Mouse (Mus musculus): ENCODE results near the gene Zmynd8. TPM values are rescaled to one million over a fixed set of nuclear protein-coding genes. Genes with fewer than 3 reads are reported as not detected.
A peak's percentile ranks its signal among the peaks of the same experiment; 100 is the strongest.

The Zmynd8 gene
- polyA plus RNA-seq, 1 experiment: 17.9 TPM

DNA sequence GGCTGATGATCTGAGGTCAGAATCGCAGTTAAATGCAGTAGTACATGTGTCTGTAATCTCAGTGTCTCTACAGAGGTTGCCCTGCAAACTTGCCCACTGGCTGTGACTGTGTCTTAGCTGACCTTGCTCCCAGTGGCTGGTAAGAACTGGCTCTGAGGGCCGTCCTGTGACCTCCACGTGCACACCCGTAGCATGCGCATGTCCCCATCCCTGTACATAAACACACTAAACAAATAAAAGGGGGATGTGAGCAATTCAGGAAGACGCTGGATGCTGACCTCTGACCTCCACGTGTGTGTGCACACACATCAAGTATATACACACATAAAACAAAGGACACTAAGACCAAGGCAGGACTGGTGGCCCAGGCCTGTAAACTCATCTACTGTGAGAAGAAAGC lies 14.3 kb upstream of the Zmynd8 start:
- Histone ChIP-seq H3K4me3 (ENCODE audit: insufficient read depth, low read depth, low read length) (no peak overlapping the region), H3K27ac (replicated peaks; ENCODE audit: low read depth, low read length) (no peak overlapping the region), H3K4me1 (ENCODE audit: control insufficient read depth, insufficient read depth, insufficient read length, low read length) (no peaks in the 10 kb centered on the region; the same call in 1 of the 2 replicates)

DNA sequence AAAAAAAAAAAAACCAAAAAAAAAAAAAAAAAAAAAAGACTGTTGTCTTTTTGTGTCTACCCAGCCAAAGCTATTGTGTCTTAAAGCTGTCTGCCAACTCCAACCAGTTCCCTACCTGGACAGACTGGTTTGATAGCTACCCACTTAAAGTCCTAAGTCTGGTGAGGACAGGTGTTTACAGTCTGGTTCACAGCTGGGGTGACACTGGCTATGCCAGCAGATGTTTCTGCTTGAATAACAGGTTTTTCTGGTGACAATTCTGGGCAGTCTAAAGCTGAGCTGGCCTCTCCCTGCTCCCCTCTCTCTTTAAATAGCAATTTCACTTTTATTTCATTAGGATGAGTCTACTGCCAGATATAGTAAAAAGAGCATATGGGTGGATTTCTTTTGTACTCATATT lies 10.9 kb upstream of the Zmynd8 start:
- no peaks in the 10 kb centered on the region; the same call in 1 of the 2 replicates for H3K4me1 ChIP-seq (ENCODE audit: control insufficient read depth, insufficient read depth, insufficient read length, low read length)
- H3K27ac ChIP-seq (replicated peaks; ENCODE audit: low read depth, low read length): no peak overlapping the region
- no peak overlapping the region for H3K4me3 ChIP-seq (ENCODE audit: insufficient read depth, low read depth, low read length)

DNA sequence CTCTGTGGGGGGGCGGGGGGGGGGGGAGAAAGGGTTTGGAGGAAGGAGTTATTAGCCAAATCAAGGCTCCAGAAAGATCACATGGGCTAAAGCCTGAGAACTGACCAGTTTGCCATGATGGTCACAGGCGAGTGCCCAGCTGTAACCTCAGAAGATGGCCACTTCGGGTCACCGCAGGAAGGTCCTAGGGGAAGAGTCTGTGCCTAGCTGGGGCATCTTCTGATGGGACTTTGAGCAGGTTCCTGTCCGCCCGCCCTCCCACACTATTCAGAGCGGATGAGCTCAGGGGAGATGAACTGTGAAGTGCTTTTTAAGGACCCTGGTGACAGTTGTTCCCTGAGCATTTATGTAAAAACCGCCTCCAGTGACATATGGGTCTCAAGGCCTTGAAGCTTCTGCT lies 8.4 kb upstream of the Zmynd8 start:
- Histone ChIP-seq H3K4me1 (ENCODE audit: control insufficient read depth, insufficient read depth, insufficient read length, low read length) (no peaks in the 10 kb centered on the region; the same call in 1 of the 2 replicates), H3K4me3 (ENCODE audit: insufficient read depth, low read depth, low read length) (no peak overlapping the region), H3K27ac (replicated peaks; ENCODE audit: low read depth, low read length) (no peak overlapping the region)

DNA sequence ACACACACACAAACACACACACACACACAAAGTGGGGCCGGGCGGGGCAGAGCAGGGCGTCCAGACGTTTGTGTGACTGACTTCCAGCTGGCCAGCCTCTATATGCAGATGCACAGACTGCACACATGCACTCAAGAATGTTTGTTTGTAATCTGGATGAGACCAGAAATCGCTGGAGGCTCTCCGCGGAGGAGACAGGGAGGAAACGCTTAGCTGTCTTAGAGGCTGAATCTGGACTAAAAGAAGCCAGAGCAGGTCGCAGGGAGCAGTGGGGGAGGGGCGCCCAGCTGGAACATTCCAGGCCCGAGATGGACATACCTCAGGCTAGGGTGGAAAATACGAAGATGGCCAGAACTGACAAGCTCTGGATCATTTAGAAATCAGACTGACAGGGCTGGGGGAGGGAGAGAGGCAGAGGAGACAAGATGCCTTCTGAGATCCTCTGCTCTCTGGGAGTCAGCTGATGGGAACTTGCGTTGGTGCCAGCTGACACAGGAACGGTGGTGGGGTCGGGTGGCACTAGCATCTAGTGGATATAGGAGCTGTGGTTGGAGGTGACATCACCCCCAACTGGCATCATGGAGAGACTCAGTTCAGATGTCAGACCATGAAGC lies 7.6 kb upstream of the Zmynd8 start:
- Histone ChIP-seq H3K4me1 (ENCODE audit: control insufficient read depth, insufficient read depth, insufficient read length, low read length) (no peaks in the 10 kb centered on the region; the same call in 1 of the 2 replicates), H3K27ac (replicated peaks; ENCODE audit: low read depth, low read length) (no peak overlapping the region), H3K4me3 (ENCODE audit: insufficient read depth, low read depth, low read length) (no peak overlapping the region)

DNA sequence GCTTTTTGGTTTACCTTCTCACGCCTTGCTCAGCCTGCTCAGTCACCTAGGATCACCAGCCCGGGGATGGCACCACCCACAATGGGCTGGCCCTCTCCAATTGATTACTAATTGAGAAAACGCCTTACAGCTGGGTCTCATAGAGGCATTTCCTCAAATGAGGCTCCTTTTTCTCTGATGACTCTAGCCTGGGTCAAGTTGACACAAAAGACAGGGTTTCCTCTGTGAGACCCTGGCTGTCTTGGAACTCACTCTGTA lies 2.2 kb upstream of the Zmynd8 start:
- Histone ChIP-seq H3K4me1 (ENCODE audit: control insufficient read depth, insufficient read depth, insufficient read length, low read length) (peaks cover 2% of the 10 kb centered on the region; the same call in 1 of the 2 replicates), H3K27ac (replicated peaks; ENCODE audit: low read depth, low read length) (no peak overlapping the region), H3K4me3 (ENCODE audit: insufficient read depth, low read depth, low read length) (no peak overlapping the region)

DNA sequence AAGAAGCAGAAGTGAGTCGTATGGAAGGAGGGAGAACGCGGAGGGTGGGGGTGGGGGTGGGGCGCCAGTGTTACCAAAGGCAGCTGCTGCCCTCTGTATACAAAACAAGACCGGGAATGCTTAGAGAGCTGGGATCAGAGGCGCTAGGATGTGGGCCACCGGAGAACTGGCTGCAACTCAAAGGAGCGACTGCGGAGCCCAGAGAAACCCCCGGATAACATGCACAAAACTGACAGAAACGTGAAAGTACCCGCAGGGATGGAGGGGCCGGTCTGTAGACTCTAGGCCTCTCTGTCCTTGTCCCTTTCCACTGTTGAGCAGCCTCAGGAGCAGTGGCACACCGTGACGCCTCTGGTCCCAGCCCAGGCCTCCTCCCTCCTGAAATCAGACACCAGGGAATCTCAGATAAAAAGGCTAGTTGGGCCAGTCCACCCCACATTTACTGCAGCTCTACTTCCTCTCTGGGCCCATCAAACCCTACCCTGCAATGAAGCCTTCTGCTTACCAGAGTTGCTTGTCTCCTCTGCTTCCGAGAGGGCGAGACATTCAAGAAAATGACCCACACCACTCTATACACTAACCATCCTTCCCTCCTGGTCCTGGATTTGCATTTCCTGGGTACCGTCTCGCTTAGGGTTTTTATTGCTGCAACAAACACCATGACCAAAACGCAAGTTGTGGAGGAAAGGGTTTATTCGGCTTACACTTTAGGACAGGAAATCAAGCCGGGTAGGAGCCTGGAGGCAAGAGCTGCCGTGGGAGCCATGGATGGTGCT lies 1.7 kb upstream of the Zmynd8 start:
- Histone ChIP-seq H3K27ac (replicated peaks; ENCODE audit: low read depth, low read length) (peak overlapping the region; percentile 31; the same call in 1 of the 2 replicates), H3K4me3 (ENCODE audit: insufficient read depth, low read depth, low read length) (no peak overlapping the region), H3K4me1 (ENCODE audit: control insufficient read depth, insufficient read depth, insufficient read length, low read length) (peaks cover 2% of the 10 kb centered on the region; the same call in 1 of the 2 replicates)

DNA sequence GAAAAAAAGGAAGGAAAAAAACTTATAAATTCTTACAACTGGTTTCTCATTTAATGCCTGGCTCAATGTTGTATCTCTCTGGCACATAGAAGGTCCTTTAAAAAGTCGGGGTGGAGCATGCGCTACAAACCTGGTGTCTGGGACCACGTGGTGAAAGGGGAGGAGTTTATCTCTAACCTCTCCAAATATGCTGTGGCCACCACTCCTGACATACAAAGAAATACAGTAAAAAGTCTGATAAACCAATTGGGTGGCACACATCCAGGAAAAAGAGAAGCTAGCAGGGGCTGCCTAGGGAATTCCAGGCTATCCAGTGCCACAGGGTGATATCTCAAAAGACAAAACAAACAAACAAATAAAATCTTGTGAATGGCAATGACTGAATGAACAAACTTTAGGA lies 1.1 kb upstream of the Zmynd8 start:
- 0 out of 2 replicates have a peak overlapping the region, but pooled peaks have one; percentile 30 for H3K27ac ChIP-seq (replicated peaks; ENCODE audit: low read depth, low read length)
- H3K4me1 ChIP-seq (ENCODE audit: control insufficient read depth, insufficient read depth, insufficient read length, low read length): peaks cover 2% of the 10 kb centered on the region; the same call in 1 of the 2 replicates
- H3K4me3 ChIP-seq (ENCODE audit: insufficient read depth, low read depth, low read length): no peak overlapping the region

DNA sequence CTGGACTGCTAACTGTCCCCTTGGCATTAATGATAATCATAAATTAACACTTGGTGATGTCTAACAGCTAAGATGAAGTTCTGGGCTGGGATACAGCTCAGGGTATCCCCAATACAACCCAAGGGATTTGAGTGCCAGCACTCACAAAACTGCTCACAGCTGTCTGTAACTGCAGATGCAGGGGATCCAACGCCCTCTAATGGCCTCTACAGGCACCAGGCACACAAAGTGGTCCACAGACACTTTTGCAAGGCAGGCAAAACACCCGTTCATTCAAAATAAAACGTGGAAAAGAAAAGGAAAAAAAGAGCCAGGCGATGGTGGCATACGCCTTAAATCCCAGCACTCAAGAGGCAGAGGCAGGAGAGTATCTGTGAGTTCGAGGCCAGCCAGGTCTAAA lies 658 bp upstream of the Zmynd8 start:
- Histone ChIP-seq H3K4me1 (ENCODE audit: control insufficient read depth, insufficient read depth, insufficient read length, low read length) (peaks cover 2% of the 10 kb centered on the region; the same call in 1 of the 2 replicates), H3K27ac (replicated peaks; ENCODE audit: low read depth, low read length) (no peak overlapping the region), H3K4me3 (ENCODE audit: insufficient read depth, low read depth, low read length) (no peak overlapping the region)

DNA sequence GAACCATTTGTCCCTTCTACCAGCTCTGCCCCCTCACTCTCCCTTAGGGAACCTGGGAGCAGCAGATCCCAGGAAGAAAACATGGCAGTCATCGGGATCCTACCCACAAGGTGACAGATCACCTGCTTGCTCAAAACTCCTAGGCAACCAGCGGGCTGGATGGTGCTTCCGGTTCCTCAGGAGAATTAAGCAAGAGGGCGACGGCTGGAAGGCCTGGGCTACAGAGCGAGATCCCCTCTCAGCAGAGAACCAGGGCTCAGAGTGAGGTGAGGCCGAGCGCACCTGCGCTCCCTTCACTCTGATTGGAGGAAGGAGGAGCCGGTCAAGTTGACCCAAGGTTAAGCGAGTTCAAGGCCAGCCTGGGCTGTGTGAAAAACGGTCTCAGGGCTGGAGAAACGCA lies 2.6 kb downstream of the Zmynd8 start:
- H3K27ac ChIP-seq (replicated peaks; ENCODE audit: low read depth, low read length): no peak overlapping the region
- peaks cover 2% of the 10 kb centered on the region; the same call in 1 of the 2 replicates for H3K4me1 ChIP-seq (ENCODE audit: control insufficient read depth, insufficient read depth, insufficient read length, low read length)

DNA sequence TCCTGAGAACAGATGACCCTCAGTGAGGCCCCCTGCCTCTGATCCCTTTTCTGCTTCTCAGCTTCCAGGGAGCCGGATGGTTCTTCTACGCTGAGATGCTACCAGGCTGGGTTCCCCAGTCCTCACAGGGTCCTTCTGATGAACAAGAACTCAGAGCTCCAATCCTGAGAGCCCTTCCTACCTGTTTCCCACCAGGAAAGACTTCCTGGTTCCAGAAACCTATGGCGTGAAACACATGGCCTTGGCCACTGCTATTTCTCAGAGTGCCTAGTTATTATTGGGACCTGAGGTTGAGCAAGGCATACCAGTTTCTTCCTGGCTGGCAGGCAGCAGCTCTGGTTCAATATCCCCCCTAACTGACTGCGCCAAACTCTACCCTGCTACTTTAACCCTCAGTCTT lies 3.1 kb downstream of the Zmynd8 start:
- H3K27ac ChIP-seq (replicated peaks; ENCODE audit: low read depth, low read length): no peak overlapping the region
- no peak overlapping the region for H3K4me3 ChIP-seq (ENCODE audit: insufficient read depth, low read depth, low read length)
- peaks cover 2% of the 10 kb centered on the region; the same call in 1 of the 2 replicates for H3K4me1 ChIP-seq (ENCODE audit: control insufficient read depth, insufficient read depth, insufficient read length, low read length)

More for the DNA sequence above, 2.6 kb downstream of the Zmynd8 start:
- H3K4me3 ChIP-seq (ENCODE audit: insufficient read depth, low read depth, low read length): no peak overlapping the region

DNA sequence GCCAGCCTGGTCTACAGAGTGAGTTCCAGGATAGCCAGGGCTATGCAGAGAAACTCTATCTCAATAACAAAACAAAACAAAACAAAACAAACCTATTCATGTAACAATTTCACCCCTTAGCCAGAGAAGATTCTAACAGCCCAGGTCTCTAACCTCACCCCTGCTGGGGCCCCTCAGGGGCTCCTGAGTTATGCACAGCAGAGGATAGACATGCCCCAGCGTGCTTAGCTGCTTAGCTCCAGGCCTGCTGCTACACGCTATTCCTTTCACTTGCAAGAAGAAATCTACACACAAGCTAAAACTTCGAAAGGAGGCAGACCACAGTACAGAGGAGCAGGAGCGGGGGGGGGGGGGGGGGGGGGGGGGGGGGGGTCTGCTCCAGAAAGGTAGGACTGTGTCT lies 4.3 kb downstream of the Zmynd8 start:
- Histone ChIP-seq H3K4me3 (ENCODE audit: insufficient read depth, low read depth, low read length) (no peak overlapping the region), H3K27ac (replicated peaks; ENCODE audit: low read depth, low read length) (no peak overlapping the region), H3K4me1 (ENCODE audit: control insufficient read depth, insufficient read depth, insufficient read length, low read length) (no peaks in the 10 kb centered on the region)

DNA sequence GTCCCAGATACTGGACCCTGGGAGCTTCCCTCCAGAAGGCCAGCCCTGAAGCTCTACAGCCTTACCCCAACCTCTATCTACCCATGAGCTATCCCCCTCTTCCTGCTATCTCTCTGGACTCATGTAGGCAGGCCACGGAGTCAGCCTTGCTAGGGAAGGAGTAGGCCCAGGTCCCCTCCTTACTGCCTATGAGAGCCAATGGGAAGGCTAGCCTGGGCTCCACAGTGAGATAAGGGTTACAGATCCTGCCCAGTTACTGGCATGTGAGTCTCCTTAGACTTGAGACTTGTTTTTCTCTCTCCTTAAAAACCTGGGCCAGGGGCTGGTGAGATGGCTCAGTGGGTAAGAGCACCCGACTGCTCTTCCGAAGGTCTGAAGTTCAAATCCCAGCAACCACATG lies 5.6 kb downstream of the Zmynd8 start:
- no peak overlapping the region for H3K27ac ChIP-seq (replicated peaks; ENCODE audit: low read depth, low read length)

DNA sequence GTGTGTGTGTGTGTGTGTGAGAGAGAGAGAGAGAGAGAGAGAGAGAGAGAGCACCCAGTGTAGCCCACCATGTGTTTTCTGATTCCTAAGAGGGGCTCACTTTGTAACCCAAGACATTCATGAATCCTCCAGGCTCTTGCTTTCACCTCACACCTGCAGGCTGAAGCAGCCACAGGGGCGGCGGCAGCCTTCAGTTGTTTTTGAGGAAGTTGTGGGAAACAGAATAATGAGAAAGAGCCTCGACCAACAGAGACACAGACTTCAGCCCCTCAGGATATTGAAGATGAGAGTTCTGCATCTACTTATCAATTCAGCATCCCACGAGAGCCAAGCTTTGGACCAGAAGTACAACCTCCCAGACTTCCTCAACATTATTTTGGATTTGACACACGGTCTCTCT lies 6.2 kb downstream of the Zmynd8 start:
- Histone ChIP-seq H3K4me1 (ENCODE audit: control insufficient read depth, insufficient read depth, insufficient read length, low read length) (peaks cover 5% of the 10 kb centered on the region; the same call in 1 of the 2 replicates), H3K27ac (replicated peaks; ENCODE audit: low read depth, low read length) (no peak overlapping the region), H3K4me3 (ENCODE audit: insufficient read depth, low read depth, low read length) (no peak overlapping the region)

More for the DNA sequence above, 5.6 kb downstream of the Zmynd8 start:
- Histone ChIP-seq H3K4me3 (ENCODE audit: insufficient read depth, low read depth, low read length) (no peak overlapping the region), H3K4me1 (ENCODE audit: control insufficient read depth, insufficient read depth, insufficient read length, low read length) (peaks cover under 1% of the 10 kb centered on the region; the same call in 1 of the 2 replicates)

DNA sequence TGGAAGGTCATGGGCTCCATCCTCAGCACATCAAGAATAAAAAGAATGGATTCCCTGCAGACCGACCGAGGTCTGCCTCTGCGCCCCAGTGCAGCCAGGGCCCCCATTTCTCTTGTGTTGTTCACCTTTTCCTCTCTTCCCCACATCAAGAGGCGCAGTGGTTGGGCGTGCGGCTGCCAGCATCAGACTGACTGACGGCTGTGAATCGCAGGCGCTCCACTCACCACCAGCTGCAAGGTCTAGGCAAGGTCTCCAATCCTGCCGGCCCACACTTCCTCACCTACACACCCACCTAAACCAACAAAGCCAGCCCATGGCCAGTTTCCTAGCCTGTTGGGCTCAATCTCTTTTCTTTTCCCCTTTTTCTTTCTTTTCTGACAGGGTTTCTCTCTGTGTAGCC lies 8.4 kb downstream of the Zmynd8 start:
- H3K27ac ChIP-seq (replicated peaks; ENCODE audit: low read depth, low read length): no peak overlapping the region
- no peak overlapping the region for H3K4me3 ChIP-seq (ENCODE audit: insufficient read depth, low read depth, low read length)
- H3K4me1 ChIP-seq (ENCODE audit: control insufficient read depth, insufficient read depth, insufficient read length, low read length): peaks cover 23% of the 10 kb centered on the region

DNA sequence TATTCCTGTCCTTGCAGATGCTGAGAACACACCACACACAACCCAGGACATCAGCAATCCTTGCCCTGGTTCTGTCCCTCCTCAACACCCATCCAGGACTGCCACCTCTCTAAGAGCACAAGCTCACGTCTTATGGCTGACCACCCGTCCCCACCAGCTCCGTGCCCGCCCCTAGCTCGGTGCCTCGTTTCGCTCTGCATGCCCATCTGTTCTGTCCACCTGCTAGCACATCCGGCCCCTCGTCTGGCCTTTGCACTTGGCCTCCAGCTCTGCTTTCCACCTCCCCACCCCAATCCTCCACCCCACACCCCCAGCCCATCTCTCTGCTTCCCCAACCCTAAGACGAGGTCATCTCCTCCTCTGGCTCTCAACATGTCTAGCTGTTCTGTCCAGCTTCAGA lies 8.9 kb downstream of the Zmynd8 start:
- H3K4me1 ChIP-seq (ENCODE audit: control insufficient read depth, insufficient read depth, insufficient read length, low read length): peaks cover 27% of the 10 kb centered on the region
- H3K27ac ChIP-seq (replicated peaks; ENCODE audit: low read depth, low read length): no peak overlapping the region
- H3K4me3 ChIP-seq (ENCODE audit: insufficient read depth, low read depth, low read length): no peak overlapping the region

DNA sequence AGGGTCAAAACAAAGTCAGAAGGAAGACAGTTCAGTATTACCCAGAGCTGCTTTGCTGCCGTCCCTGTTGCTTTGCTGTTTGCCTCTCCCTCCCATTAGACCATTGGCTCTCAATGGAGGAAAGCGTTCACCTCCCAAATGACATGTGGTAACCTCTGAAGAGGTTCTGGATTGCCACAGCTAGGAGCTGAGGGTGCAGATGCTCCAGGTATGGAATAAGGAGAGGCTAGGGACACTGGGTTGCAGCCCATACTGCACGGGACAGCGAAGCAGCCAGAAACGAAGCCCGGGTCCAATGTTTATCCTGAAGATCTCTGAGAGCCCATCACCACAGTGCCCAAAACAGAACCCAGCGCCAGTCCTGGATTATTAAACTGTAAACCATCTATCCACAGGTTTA lies 9.6 kb downstream of the Zmynd8 start:
- H3K27ac ChIP-seq (replicated peaks; ENCODE audit: low read depth, low read length): peak overlapping the region; percentile 30; the same call in 1 of the 2 replicates
- H3K4me1 ChIP-seq (ENCODE audit: control insufficient read depth, insufficient read depth, insufficient read length, low read length): peaks cover 29% of the 10 kb centered on the region
- no peak overlapping the region for H3K4me3 ChIP-seq (ENCODE audit: insufficient read depth, low read depth, low read length)

Data from brown adipose tissue, adult 24 weeks (tissue).